Mouse (Mus musculus): ENCODE measurements around the gene Hnf1b. TPM values are rescaled to one million over a fixed set of nuclear protein-coding genes. Genes with fewer than 3 reads are reported as not detected.

Hnf1b gene
- polyA plus RNA-seq, 1 experiment from 2014 or later: not detected

DNA sequence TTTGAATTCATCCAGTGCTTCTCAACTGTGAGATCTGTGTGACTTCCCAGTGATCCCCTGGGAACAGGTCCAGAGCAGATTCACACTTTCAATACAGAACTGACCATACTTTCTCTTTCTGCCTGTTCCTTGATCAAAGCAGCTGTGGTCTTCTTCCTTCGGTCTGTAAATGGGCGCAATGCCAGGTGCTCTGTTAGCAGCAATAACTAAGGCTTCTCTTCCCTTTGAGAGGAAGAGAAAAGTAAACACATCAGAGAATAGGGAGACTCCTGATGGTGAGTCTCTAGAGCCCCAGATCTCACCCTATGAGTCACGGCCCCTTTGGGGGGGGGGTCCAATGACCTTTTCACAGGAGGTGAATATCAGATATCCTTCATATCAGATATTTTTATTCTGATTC is 29.3 kb downstream of the Hnf1b start:
- WGBS: 88% methylated on average over 3 of the region's 3 CpGs

DNA sequence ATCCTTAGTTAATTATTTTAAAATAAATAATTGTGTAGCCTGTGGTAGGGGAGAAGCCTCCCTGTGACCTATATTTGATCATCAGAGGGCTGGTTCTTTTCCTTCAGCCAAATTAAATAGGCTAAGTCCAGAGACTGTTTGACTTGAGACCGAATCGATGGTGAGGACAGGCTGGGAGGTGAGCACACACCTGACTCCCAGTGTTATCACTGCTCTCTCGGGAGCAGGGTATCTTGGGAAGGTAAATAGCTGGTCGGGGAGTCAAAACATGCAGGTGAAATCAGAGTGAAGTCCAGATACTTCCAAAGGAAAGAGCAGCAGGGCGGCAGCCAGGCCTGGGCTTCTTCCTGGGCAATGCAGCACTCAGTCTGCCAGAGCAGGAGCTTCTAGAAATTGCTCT is 31.6 kb downstream of the Hnf1b start:
- 86% methylated on average over 5 of the region's 5 CpGs for WGBS
- Histone ChIP-seq H3K9ac (ENCODE audit: low read length) (no peak overlapping the region), H3K9me3 (ENCODE audit: control insufficient read depth, low read length) (no peaks in the 10 kb centered on the region), H3K36me3 (ENCODE audit: control insufficient read depth, insufficient read depth, low read length) (no peaks in the 10 kb centered on the region), H3K27ac (ENCODE audit: low read depth, low read length) (no peak overlapping the region), H3K4me1 (replicated peaks; ENCODE audit: control insufficient read depth, insufficient read depth, low read length) (0 out of 2 replicates have a peak, but pooled peaks cover 1% of the 10 kb centered on the region), H3K4me3 (ENCODE audit: low read depth, low read length) (no peak overlapping the region), H3K4me2 (ENCODE audit: low read depth, low read length, severe bottlenecking) (no peak overlapping the region), H3K27me3 (ENCODE audit: control insufficient read depth, insufficient read depth, low read length) (no peaks in the 10 kb centered on the region)
- ATAC-seq (replicated peaks; ENCODE audit: low FRiP score) (no peak), DNase-seq (ENCODE audit: low spot score) (no peak)

More for the DNA sequence above, 29.3 kb downstream of the Hnf1b start:
- Histone ChIP-seq H3K36me3 (ENCODE audit: control insufficient read depth, insufficient read depth, low read length) (no peaks in the 10 kb centered on the region), H3K4me2 (ENCODE audit: low read depth, low read length, severe bottlenecking) (no peak overlapping the region), H3K4me3 (ENCODE audit: low read depth, low read length) (no peak overlapping the region), H3K4me1 (replicated peaks; ENCODE audit: control insufficient read depth, insufficient read depth, low read length) (0 out of 2 replicates have a peak, but pooled peaks cover 1% of the 10 kb centered on the region), H3K27me3 (ENCODE audit: control insufficient read depth, insufficient read depth, low read length) (no peaks in the 10 kb centered on the region), H3K9me3 (ENCODE audit: control insufficient read depth, low read length) (no peaks in the 10 kb centered on the region), H3K9ac (ENCODE audit: low read length) (no peak overlapping the region), H3K27ac (ENCODE audit: low read depth, low read length) (no peak overlapping the region)
- no peak for ATAC-seq (replicated peaks; ENCODE audit: low FRiP score)
- no peak for DNase-seq (ENCODE audit: low spot score)

GRCm38 (mm10) chr11:83882552-83882951 is 32.7 kb downstream of the Hnf1b start:
- Histone ChIP-seq H3K36me3 (ENCODE audit: control insufficient read depth, insufficient read depth, low read length) (no peaks in the 10 kb centered on the region), H3K4me3 (ENCODE audit: low read depth, low read length) (no peak overlapping the region), H3K9me3 (ENCODE audit: control insufficient read depth, low read length) (no peaks in the 10 kb centered on the region), H3K9ac (ENCODE audit: low read length) (no peak overlapping the region), H3K27me3 (ENCODE audit: control insufficient read depth, insufficient read depth, low read length) (no peaks in the 10 kb centered on the region), H3K4me2 (ENCODE audit: low read depth, low read length, severe bottlenecking) (no peak overlapping the region), H3K27ac (ENCODE audit: low read depth, low read length) (no peak overlapping the region), H3K4me1 (replicated peaks; ENCODE audit: control insufficient read depth, insufficient read depth, low read length) (0 out of 2 replicates have a peak, but pooled peaks cover 1% of the 10 kb centered on the region)
- 57% methylated on average over 6 of the region's 6 CpGs for WGBS
- DNase-seq (ENCODE audit: low spot score) (no peak), ATAC-seq (replicated peaks; ENCODE audit: low FRiP score) (no peak)

DNA sequence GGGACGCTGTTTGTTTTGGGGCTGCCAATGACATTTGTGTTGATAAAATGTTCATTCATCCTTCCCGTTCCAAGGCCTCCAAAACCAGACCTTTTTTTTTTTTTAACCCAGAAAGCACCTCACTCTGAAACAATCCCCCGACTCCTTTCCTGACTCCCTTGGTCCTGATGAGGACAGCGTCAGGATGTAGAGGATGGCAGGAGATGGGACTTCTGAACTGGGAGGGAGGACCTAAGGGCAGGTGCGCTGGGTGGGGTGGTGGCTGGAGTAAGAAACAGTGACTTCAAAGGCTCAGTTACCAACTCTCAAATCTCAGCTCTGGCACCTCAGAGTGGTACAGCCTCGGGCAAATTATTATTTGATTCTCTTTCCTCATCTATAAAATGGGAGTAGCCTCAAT is 33.2 kb downstream of the Hnf1b start:
- Histone ChIP-seq H3K9me3 (ENCODE audit: control insufficient read depth, low read length) (no peaks in the 10 kb centered on the region), H3K27me3 (ENCODE audit: control insufficient read depth, insufficient read depth, low read length) (no peaks in the 10 kb centered on the region), H3K4me3 (ENCODE audit: low read depth, low read length) (no peak overlapping the region), H3K36me3 (ENCODE audit: control insufficient read depth, insufficient read depth, low read length) (no peaks in the 10 kb centered on the region), H3K27ac (ENCODE audit: low read depth, low read length) (no peak overlapping the region), H3K9ac (ENCODE audit: low read length) (no peak overlapping the region), H3K4me1 (replicated peaks; ENCODE audit: control insufficient read depth, insufficient read depth, low read length) (0 out of 2 replicates have a peak, but pooled peaks cover 1% of the 10 kb centered on the region), H3K4me2 (ENCODE audit: low read depth, low read length, severe bottlenecking) (no peak overlapping the region)
- DNase-seq (ENCODE audit: low spot score) (no peak), ATAC-seq (replicated peaks; ENCODE audit: low FRiP score) (no peak)
- 87% methylated on average over 6 of the region's 6 CpGs for WGBS

DNA sequence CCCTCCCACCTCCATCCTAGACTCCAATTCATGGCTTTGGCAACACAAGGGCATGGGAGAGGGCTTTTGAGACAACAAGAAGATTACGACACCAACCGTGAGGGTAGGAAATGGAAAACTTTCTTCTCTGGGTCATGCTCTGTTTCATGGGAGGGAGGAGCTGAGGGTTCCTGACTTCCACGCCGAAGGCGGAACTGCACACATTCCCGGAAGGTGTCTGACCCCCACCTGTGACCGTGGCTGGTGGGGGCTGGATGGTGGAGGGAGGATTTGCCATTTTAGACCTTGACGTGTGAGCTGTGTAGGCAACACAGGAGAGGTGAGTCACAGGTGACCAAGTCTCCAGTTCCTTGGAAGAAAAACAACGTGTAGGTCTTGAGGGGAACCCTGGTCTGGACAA is 33.9 kb downstream of the Hnf1b start:
- no peak for ATAC-seq (replicated peaks; ENCODE audit: low FRiP score)
- Histone ChIP-seq H3K27ac (ENCODE audit: low read depth, low read length) (no peak overlapping the region), H3K4me2 (ENCODE audit: low read depth, low read length, severe bottlenecking) (no peak overlapping the region), H3K4me1 (replicated peaks; ENCODE audit: control insufficient read depth, insufficient read depth, low read length) (0 out of 2 replicates have a peak, but pooled peaks cover 1% of the 10 kb centered on the region), H3K4me3 (ENCODE audit: low read depth, low read length) (no peak overlapping the region), H3K9ac (ENCODE audit: low read length) (no peak overlapping the region), H3K9me3 (ENCODE audit: control insufficient read depth, low read length) (no peaks in the 10 kb centered on the region), H3K27me3 (ENCODE audit: control insufficient read depth, insufficient read depth, low read length) (no peaks in the 10 kb centered on the region), H3K36me3 (ENCODE audit: control insufficient read depth, insufficient read depth, low read length) (no peaks in the 10 kb centered on the region)
- WGBS: 91% methylated on average over 9 of the region's 9 CpGs
- DNase-seq (ENCODE audit: low spot score): no peak

GRCm38 (mm10) chr11:83885175-83885574 is 35.3 kb downstream of the Hnf1b start:
- Histone ChIP-seq H3K27me3 (ENCODE audit: control insufficient read depth, insufficient read depth, low read length) (no peaks in the 10 kb centered on the region), H3K4me3 (ENCODE audit: low read depth, low read length) (no peak overlapping the region), H3K9me3 (ENCODE audit: control insufficient read depth, low read length) (no peaks in the 10 kb centered on the region), H3K36me3 (ENCODE audit: control insufficient read depth, insufficient read depth, low read length) (no peaks in the 10 kb centered on the region), H3K27ac (ENCODE audit: low read depth, low read length) (no peak overlapping the region), H3K4me2 (ENCODE audit: low read depth, low read length, severe bottlenecking) (no peak overlapping the region), H3K4me1 (replicated peaks; ENCODE audit: control insufficient read depth, insufficient read depth, low read length) (0 out of 2 replicates have a peak, but pooled peaks cover 1% of the 10 kb centered on the region), H3K9ac (ENCODE audit: low read length) (no peak overlapping the region)
- no peak for DNase-seq (ENCODE audit: low spot score)
- WGBS: 93% methylated on average over 8 of the region's 8 CpGs
- ATAC-seq (replicated peaks; ENCODE audit: low FRiP score): no peak

DNA sequence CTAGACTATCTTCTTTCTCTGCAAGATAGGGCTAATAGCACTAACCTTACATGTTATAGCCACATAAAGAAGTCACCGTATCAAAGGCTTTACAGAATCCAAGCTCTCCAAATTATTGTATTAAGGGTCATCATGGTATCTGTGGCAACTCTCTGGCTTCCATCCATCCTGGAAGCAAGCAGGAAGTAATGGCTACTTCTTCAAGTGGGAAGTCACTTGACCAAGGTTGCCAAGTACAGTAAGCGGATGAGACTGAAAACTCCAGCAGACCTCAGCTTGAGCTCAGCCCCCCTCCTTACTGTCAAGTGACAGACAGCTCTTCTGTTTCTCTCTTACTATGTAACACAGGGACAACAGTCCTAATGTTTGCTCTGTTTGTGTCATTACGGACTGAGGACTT is 36.9 kb downstream of the Hnf1b start:
- H3K4me2 ChIP-seq (ENCODE audit: low read depth, low read length, severe bottlenecking): no peak overlapping the region
- no peak overlapping the region for H3K27ac ChIP-seq (ENCODE audit: low read depth, low read length)
- no peaks in the 10 kb centered on the region for H3K9me3 ChIP-seq (ENCODE audit: control insufficient read depth, low read length)
- H3K36me3 ChIP-seq (ENCODE audit: control insufficient read depth, insufficient read depth, low read length): no peaks in the 10 kb centered on the region
- no peak for ATAC-seq (replicated peaks; ENCODE audit: low FRiP score)
- no peak overlapping the region for H3K9ac ChIP-seq (ENCODE audit: low read length)
- DNase-seq (ENCODE audit: low spot score): no peak
- H3K4me1 ChIP-seq (replicated peaks; ENCODE audit: control insufficient read depth, insufficient read depth, low read length): 0 out of 2 replicates have a peak, but pooled peaks cover 1% of the 10 kb centered on the region
- H3K4me3 ChIP-seq (ENCODE audit: low read depth, low read length): no peak overlapping the region
- no peaks in the 10 kb centered on the region for H3K27me3 ChIP-seq (ENCODE audit: control insufficient read depth, insufficient read depth, low read length)
- WGBS: 91% methylated on average over 3 of the region's 3 CpGs

GRCm38 (mm10) chr11:83891366-83891765 is 41.5 kb downstream of the Hnf1b start:
- Histone ChIP-seq H3K9me3 (ENCODE audit: control insufficient read depth, low read length) (no peaks in the 10 kb centered on the region), H3K27me3 (ENCODE audit: control insufficient read depth, insufficient read depth, low read length) (no peaks in the 10 kb centered on the region), H3K4me3 (ENCODE audit: low read depth, low read length) (no peak overlapping the region), H3K9ac (ENCODE audit: low read length) (no peak overlapping the region), H3K4me1 (replicated peaks; ENCODE audit: control insufficient read depth, insufficient read depth, low read length) (no peaks in the 10 kb centered on the region), H3K27ac (ENCODE audit: low read depth, low read length) (no peak overlapping the region), H3K36me3 (ENCODE audit: control insufficient read depth, insufficient read depth, low read length) (no peaks in the 10 kb centered on the region), H3K4me2 (ENCODE audit: low read depth, low read length, severe bottlenecking) (no peak overlapping the region)
- ATAC-seq (replicated peaks; ENCODE audit: low FRiP score) (no peak), DNase-seq (ENCODE audit: low spot score) (no peak)
- WGBS: 57% methylated on average over 6 of the region's 6 CpGs

DNA sequence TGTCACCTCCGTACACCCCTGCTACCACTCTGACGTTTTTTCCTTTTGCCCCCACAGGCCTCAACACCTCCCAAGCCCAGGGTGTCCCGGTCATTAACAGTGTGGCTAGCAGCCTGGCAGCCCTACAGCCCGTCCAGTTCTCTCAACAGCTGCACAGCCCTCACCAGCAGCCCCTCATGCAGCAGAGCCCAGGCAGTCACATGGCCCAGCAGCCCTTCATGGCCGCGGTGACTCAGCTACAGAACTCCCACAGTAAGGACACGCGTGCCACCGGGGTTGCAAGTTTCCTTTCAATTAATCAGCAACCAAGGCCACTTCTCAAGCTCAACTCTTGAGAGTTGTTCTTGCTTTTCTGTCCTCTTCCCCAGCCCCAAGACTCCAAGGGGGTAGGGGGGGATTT is 43.5 kb downstream of the Hnf1b start:
- H3K36me3 ChIP-seq (ENCODE audit: control insufficient read depth, insufficient read depth, low read length): no peaks in the 10 kb centered on the region
- no peak overlapping the region for H3K9ac ChIP-seq (ENCODE audit: low read length)
- no peak for DNase-seq (ENCODE audit: low spot score)
- no peak overlapping the region for H3K4me2 ChIP-seq (ENCODE audit: low read depth, low read length, severe bottlenecking)
- no peaks in the 10 kb centered on the region for H3K4me1 ChIP-seq (replicated peaks; ENCODE audit: control insufficient read depth, insufficient read depth, low read length)
- 84% methylated on average over 9 of the region's 9 CpGs for WGBS
- ATAC-seq (replicated peaks; ENCODE audit: low FRiP score): no peak
- no peak overlapping the region for H3K4me3 ChIP-seq (ENCODE audit: low read depth, low read length)
- H3K27me3 ChIP-seq (ENCODE audit: control insufficient read depth, insufficient read depth, low read length): no peaks in the 10 kb centered on the region
- no peaks in the 10 kb centered on the region for H3K9me3 ChIP-seq (ENCODE audit: control insufficient read depth, low read length)
- no peak overlapping the region for H3K27ac ChIP-seq (ENCODE audit: low read depth, low read length)

All from forebrain, embryonic 11.5 days (tissue).